Mouse (Mus musculus) layer of hippocampus, postnatal 14 days (tissue): Measurements from ENCODE around the gene Cavin3. TPM values are rescaled to one million over a fixed set of nuclear protein-coding genes. Genes with fewer than 3 reads are reported as not detected.

Experiments used
- total RNA-seq, 2 experiments: library from RNA; stranded (reverse); gene quantifications; 2 replicates each; pipeline ENCODE4 v1.2.3; 2021

Gene Cavin3
- total RNA-seq, 2 experiments from 2014 or later, result 13.8 to 14.1 TPM

Other genes with a start within 250 kb of the Cavin3 start
- not detected for gene Olfr688, start 194.2 kb downstream of the Cavin3 start, total RNA-seq
- gene Olfr689, start 171.1 kb downstream of the Cavin3 start, total RNA-seq, result not detected
- gene Olfr690, start 148.2 kb downstream of the Cavin3 start, total RNA-seq, result 1 to 10 TPM in 1 of 2 experiments, under 1 TPM in 1; 0.53 to 1.0 TPM
- 1 to 10 TPM in 1 of 2 experiments, under 1 TPM in 1; 0.90 to 1.2 TPM for gene Olfr691, start 140.0 kb downstream of the Cavin3 start, total RNA-seq
- gene Olfr692, start 114.1 kb downstream of the Cavin3 start, total RNA-seq, result not detected
- gene Gm5901, start 107.3 kb downstream of the Cavin3 start, total RNA-seq, result not detected
- 10 to 100 TPM; 54.3 to 58.2 TPM for gene Fam160a2, start 82.2 kb downstream of the Cavin3 start, total RNA-seq
- gene Cnga4, start 77.7 kb downstream of the Cavin3 start, total RNA-seq, result under 1 TPM; 0.39 to 0.41 TPM
- gene Cckbr, start 56.6 kb downstream of the Cavin3 start, total RNA-seq, result 10 to 100 TPM; 10.1 to 11.3 TPM
- 10 to 100 TPM; 90.1 to 93.9 TPM for gene Smpd1, start 72.1 kb upstream of the Cavin3 start, total RNA-seq
- 100 to 1,000 TPM; 368 to 375 TPM for gene Apbb1, start 99.4 kb upstream of the Cavin3 start, total RNA-seq
- gene Hpx, start 117.8 kb upstream of the Cavin3 start, total RNA-seq, result not detected
- gene Trim3, start 151.3 kb upstream of the Cavin3 start, total RNA-seq, result 100 to 1,000 TPM; 136 to 145 TPM
- gene Timm10b, start 157.8 kb upstream of the Cavin3 start, total RNA-seq, result 10 to 100 TPM; 82.3 to 87.2 TPM
- 100 to 1,000 TPM in 1 of 2 experiments, 10 to 100 TPM in 1; 97.8 to 101 TPM for gene Arfip2, start 158.1 kb upstream of the Cavin3 start, total RNA-seq
- gene Gm45799, start 158.3 kb upstream of the Cavin3 start, total RNA-seq, result 10 to 100 TPM in 1 of 2 experiments, 1 to 10 TPM in 1; 5.4 to 11.8 TPM
- gene Dnhd1, start 168.5 kb upstream of the Cavin3 start, total RNA-seq, result 1 to 10 TPM; 5.5 to 6.0 TPM